Mouse (Mus musculus) stomach, embryonic 16.5 days (tissue): ENCODE data around the gene Myh7. TPM values are rescaled to one million over a fixed set of nuclear protein-coding genes. Genes with fewer than 3 reads are reported as not detected.
A peak's percentile ranks its signal among the peaks of the same experiment; 100 is the strongest.

Experiments
- ATAC-seq: fragments of 200-750 bp; cut with Nextera tagmentation; 2 replicates; pipeline ENCODE4 v1.8.0; 2017; ENCODE audit warnings: moderate number of reproducible peaks, moderate TSS enrichment; ENCODE audit not compliant: insufficient read depth, low FRiP score
- H3K27ac ChIP-seq: fragments of 300-500 bp; sonication (generic); 2 replicates; pipeline ENCODE4 v1.5.1; 2014; ENCODE audit warnings: low read length
- H3K27me3 ChIP-seq: fragments of 300-500 bp; sonication (generic); 2 replicates; pipeline ENCODE4 v1.6.1; 2014; ENCODE audit warnings: low read length, control low read depth, mixed read lengths; ENCODE audit not compliant: control insufficient read depth, insufficient read depth
- H3K36me3 ChIP-seq: fragments of 300-500 bp; sonication (generic); 2 replicates; pipeline ENCODE4 v1.6.1; 2014; ENCODE audit warnings: low read length; ENCODE audit not compliant: control insufficient read depth, insufficient read depth
- H3K4me1 ChIP-seq: fragments of 300-500 bp; sonication (generic); 2 replicates; pipeline ENCODE4 v1.6.1; 2014; ENCODE audit warnings: low read length, control low read depth, mixed read lengths; ENCODE audit not compliant: control insufficient read depth, insufficient read depth
- H3K4me2 ChIP-seq: fragments of 300-500 bp; sonication (generic); 2 replicates; pipeline ENCODE4 v1.6.1; 2014; ENCODE audit warnings: low read depth, low read length, mixed read lengths
- H3K4me3 ChIP-seq: fragments of 300-500 bp; sonication (generic); replicated peaks from 2 replicates; pipeline ENCODE4 v1.5.1; 2014; ENCODE audit warnings: mild to moderate bottlenecking, low read length
- H3K9ac ChIP-seq: fragments of 300-500 bp; sonication (generic); 2 replicates; pipeline ENCODE4 v1.6.1; 2014; ENCODE audit warnings: low read length
- H3K9me3 ChIP-seq: fragments of 300-500 bp; sonication (generic); replicated peaks from 2 replicates; pipeline ENCODE4 v1.6.1; 2016; ENCODE audit warnings: low read length, control low read depth; ENCODE audit not compliant: control insufficient read depth
- WGBS: fragments of 180-500 bp; shearing (Covaris S2); extraction: QIAGEN DNeasy Blood & Tissue Kit; methylation state at CpG from one replicate; pipeline ENCODE4 v1.1.7; 2014; 5-methylcytosine and 5-hydroxymethylcytosine counted together
- polyA plus RNA-seq: library from polyadenylated mRNA; unstranded; fragments of >200 nt; fragmentation: Nextera tagmentation; extraction: Ambion mirVana; gene quantifications from 2 replicates; pipeline ENCODE4 v1.2.1, GENCODE M21; 2015

Myh7 gene
- polyA plus RNA-seq, 1 experiment from 2014 or later: 25.7 TPM

GRCm38 (mm10) chr14:54998680-54999079 lies 4.3 kb upstream of the Myh7 start:
- Histone ChIP-seq H3K27ac (no peak overlapping the region), H3K27me3 (no peaks in the 10 kb centered on the region), H3K9ac (no peak overlapping the region), H3K4me3 (no peak overlapping the region), H3K9me3 (no peaks in the 10 kb centered on the region), H3K4me1 (peaks cover 26% of the 10 kb centered on the region), H3K4me2 (no peak overlapping the region), H3K36me3 (no peaks in the 10 kb centered on the region)
- ATAC-seq: no peak

- Histone ChIP-seq H3K9ac (no peak overlapping the region), H3K27ac (peak overlapping the region; percentile 65), H3K4me2 (no peak overlapping the region), H3K4me1 (peaks cover 23% of the 10 kb centered on the region), H3K36me3 (no peaks in the 10 kb centered on the region), H3K9me3 (no peaks in the 10 kb centered on the region), H3K4me3 (no peak overlapping the region), H3K27me3 (no peaks in the 10 kb centered on the region)
- no peak for ATAC-seq
- WGBS: 53% methylated on average over 4 of the region's 4 CpGs
Observed at GRCm38 (mm10) chr14:54997297-54997696, 2.9 kb upstream of the Myh7 start.

GRCm38 (mm10) chr14:54996793-54997192 lies 2.4 kb upstream of the Myh7 start:
- Histone ChIP-seq H3K4me2 (no peak overlapping the region), H3K36me3 (no peaks in the 10 kb centered on the region), H3K27me3 (no peaks in the 10 kb centered on the region), H3K4me1 (peaks cover 23% of the 10 kb centered on the region), H3K9me3 (no peaks in the 10 kb centered on the region), H3K27ac (peak overlapping the region; percentile 65), H3K4me3 (no peak overlapping the region), H3K9ac (no peak overlapping the region)
- ATAC-seq: peak; percentile 38; the same call in 1 of the 2 replicates
- 60% methylated on average over 9 of the region's 9 CpGs for WGBS

GRCm38 (mm10) chr14:54995457-54996138 lies 1.2 kb upstream of the Myh7 start:
- H3K27me3 ChIP-seq: no peaks in the 10 kb centered on the region
- no peaks in the 10 kb centered on the region for H3K9me3 ChIP-seq
- peaks cover 23% of the 10 kb centered on the region for H3K4me1 ChIP-seq
- H3K9ac ChIP-seq: no peak overlapping the region
- no peak for ATAC-seq
- no peak overlapping the region for H3K4me3 ChIP-seq
- no peak overlapping the region for H3K4me2 ChIP-seq
- no peaks in the 10 kb centered on the region for H3K36me3 ChIP-seq
- H3K27ac ChIP-seq: no peak overlapping the region
- 47% methylated on average over 14 of the region's 14 CpGs for WGBS

GRCm38 (mm10) chr14:54994869-54995186 lies 402 bp upstream of the Myh7 start:
- H3K9ac ChIP-seq: peak overlapping the region; percentile 26; the same call in 1 of the 2 replicates
- H3K27ac ChIP-seq: no peak overlapping the region; the same call in 1 of the 2 replicates
- no peaks in the 10 kb centered on the region for H3K36me3 ChIP-seq
- no peak for ATAC-seq
- H3K27me3 ChIP-seq: no peaks in the 10 kb centered on the region
- no peak overlapping the region for H3K4me3 ChIP-seq
- no peak overlapping the region for H3K4me2 ChIP-seq
- H3K4me1 ChIP-seq: peaks cover 23% of the 10 kb centered on the region
- H3K9me3 ChIP-seq: no peaks in the 10 kb centered on the region

GRCm38 (mm10) chr14:54993636-54994035 lies 790 bp downstream of the Myh7 start:
- H3K4me3 ChIP-seq: no peak overlapping the region
- peak; percentile 72; the same call in 1 of the 2 replicates for ATAC-seq
- H3K27ac ChIP-seq: peak overlapping the region; percentile 73
- 37% methylated on average over 10 of the region's 10 CpGs for WGBS
- H3K4me2 ChIP-seq: peak overlapping the region; percentile 20
- H3K4me1 ChIP-seq: peaks cover 23% of the 10 kb centered on the region
- no peaks in the 10 kb centered on the region for H3K9me3 ChIP-seq
- no peaks in the 10 kb centered on the region for H3K27me3 ChIP-seq
- peak overlapping the region; percentile 50; the same call in 1 of the 2 replicates for H3K9ac ChIP-seq
- no peaks in the 10 kb centered on the region for H3K36me3 ChIP-seq

GRCm38 (mm10) chr14:54992196-54992595 lies 2.2 kb downstream of the Myh7 start:
- H3K9me3 ChIP-seq: no peaks in the 10 kb centered on the region
- H3K27me3 ChIP-seq: no peaks in the 10 kb centered on the region
- H3K4me2 ChIP-seq: no peak overlapping the region
- H3K4me1 ChIP-seq: peaks cover 23% of the 10 kb centered on the region
- no peak overlapping the region for H3K4me3 ChIP-seq
- 87% methylated on average over 10 of the region's 10 CpGs for WGBS
- H3K9ac ChIP-seq: no peak overlapping the region
- no peak overlapping the region for H3K27ac ChIP-seq
- H3K36me3 ChIP-seq: no peaks in the 10 kb centered on the region
- ATAC-seq: no peak

- no peak for ATAC-seq
- Histone ChIP-seq H3K9ac (no peak overlapping the region), H3K27me3 (no peaks in the 10 kb centered on the region), H3K27ac (no peak overlapping the region), H3K36me3 (no peaks in the 10 kb centered on the region), H3K4me2 (no peak overlapping the region), H3K9me3 (no peaks in the 10 kb centered on the region), H3K4me1 (peaks cover 17% of the 10 kb centered on the region), H3K4me3 (no peak overlapping the region)
- 82% methylated on average over 8 of the region's 8 CpGs for WGBS
Observed at GRCm38 (mm10) chr14:54989886-54990441, 4.5 kb downstream of the Myh7 start.

- H3K9me3 ChIP-seq: no peaks in the 10 kb centered on the region
- peaks cover 7% of the 10 kb centered on the region for H3K4me1 ChIP-seq
- H3K27me3 ChIP-seq: no peaks in the 10 kb centered on the region
- no peak overlapping the region for H3K4me2 ChIP-seq
- no peak overlapping the region for H3K4me3 ChIP-seq
- no peaks in the 10 kb centered on the region for H3K36me3 ChIP-seq
- no peak overlapping the region for H3K27ac ChIP-seq
- no peak overlapping the region for H3K9ac ChIP-seq
- WGBS: 87% methylated on average over 13 of the region's 13 CpGs
- no peak for ATAC-seq
Observed at GRCm38 (mm10) chr14:54988882-54989281, 5.5 kb downstream of the Myh7 start.
